Mouse (Mus musculus): ENCODE measurements around the gene Gpr88.

GRCm38 (mm10) chr3:116283996-116284395 lies 30.7 kb upstream of the Gpr88 start:
- TF ChIP-seq EP300 (IDR thresholded peaks at IDR 0.05; ENCODE audit: low read depth in 1 of 2, low read length in 2 of 2) (no peak), CTCF (IDR thresholded peaks at IDR 0.05 in 2 of 3, conservative IDR thresholded peaks at IDR 0.05 in 1 of 3; ENCODE audit: control insufficient read depth in 1 of 3, insufficient read depth in 1 of 3, low read depth in 2 of 3, low read length in 3 of 3, poor library complexity in 1 of 3, severe bottlenecking in 1 of 3) (no peak), MAFK (IDR thresholded peaks at IDR 0.05; ENCODE audit: borderline replicate concordance, low read depth, low read length) (no peak), ELF1 (IDR thresholded peaks at IDR 0.05; ENCODE audit: low read depth, low read length) (no peak), NRF1 (IDR thresholded peaks at IDR 0.05; ENCODE audit: insufficient read depth, low read depth, low read length, poor library complexity, severe bottlenecking) (no peak), GATA1 (IDR thresholded peaks at IDR 0.05; ENCODE audit: low read depth, low read length) (no peak), POLR2A (IDR thresholded peaks at IDR 0.05; ENCODE audit: control insufficient read depth in 1 of 2, insufficient read depth in 1 of 2, low read depth in 1 of 2, low read length in 2 of 2, poor library complexity in 1 of 2) (no peak), POLR2AphosphoS2 (IDR thresholded peaks at IDR 0.05; ENCODE audit: low read length) (no peak), NELFE (IDR thresholded peaks at IDR 0.05; ENCODE audit: low read depth, low read length) (no peak), MAX (IDR thresholded peaks at IDR 0.05; ENCODE audit: low read length) (no peak), MEF2A (IDR thresholded peaks at IDR 0.05; ENCODE audit: extremely low read depth, insufficient replicate concordance, low read depth, low read length, poor library complexity, severe bottlenecking) (no peak), ZNF384 (IDR thresholded peaks at IDR 0.05; ENCODE audit: low read depth, low read length) (no peak)
